Mouse (Mus musculus): ENCODE data around the gene Il9r. TPM values are rescaled to one million over a fixed set of nuclear protein-coding genes. Genes with fewer than 3 reads are reported as not detected.

Il9r gene
- 0.21 TPM in 1 of 2 replicates, not detected in the other for polyA plus RNA-seq (2016; fragmentation: Nextera tagmentation; extraction: Ambion mirVana)

DNA sequence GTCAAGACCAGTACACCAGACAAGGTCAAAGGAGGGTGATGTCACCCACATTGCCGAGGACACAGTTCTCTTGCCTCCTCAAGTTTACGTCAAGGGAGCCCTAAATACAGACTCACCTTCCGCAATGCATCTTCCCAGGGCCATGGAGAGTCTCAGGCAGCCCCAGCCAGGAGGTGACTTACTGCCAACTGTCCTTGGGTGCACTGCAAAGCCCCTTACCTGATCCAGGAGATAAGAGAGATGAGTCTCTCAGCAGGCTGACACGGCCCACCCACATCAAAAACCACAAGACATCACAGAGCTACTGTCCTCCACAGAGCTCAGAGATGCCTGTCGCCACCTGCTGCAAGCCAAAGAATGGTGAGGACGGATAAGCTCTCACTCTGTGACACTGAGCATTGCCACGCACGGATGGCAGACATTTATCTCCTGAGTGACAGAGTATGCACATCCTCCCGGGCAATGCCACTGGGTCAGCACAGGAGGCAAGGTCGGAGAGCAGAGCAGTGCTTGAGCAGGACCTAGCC, at the start of gene Il9r:
Il9r (minus strand) TSS at position 205 of the 527 bp plus-strand sequence.
- Histone ChIP-seq H3K4me2 (no peak within 1 kb of the TSS), H3K9ac (replicated peaks) (no peak within 1 kb of the TSS), H3K9me3 (no peaks in the 10 kb centered on the region), H3K27ac (no peak within 1 kb of the TSS), H3K4me1 (replicated peaks) (peaks cover 9% of the 10 kb centered on the region), H3K4me3 (replicated peaks) (no peak within 1 kb of the TSS), H3K36me3 (no peaks in the 10 kb centered on the region), H3K27me3 (peaks cover 8% of the 10 kb centered on the region)
- ATAC-seq (ENCODE audit: insufficient number of reproducible peaks, insufficient read depth, low FRiP score, low TSS enrichment, low read depth), result no peak
- WGBS, result 73% methylated on average over 10 of the region's 10 CpGs

DNA sequence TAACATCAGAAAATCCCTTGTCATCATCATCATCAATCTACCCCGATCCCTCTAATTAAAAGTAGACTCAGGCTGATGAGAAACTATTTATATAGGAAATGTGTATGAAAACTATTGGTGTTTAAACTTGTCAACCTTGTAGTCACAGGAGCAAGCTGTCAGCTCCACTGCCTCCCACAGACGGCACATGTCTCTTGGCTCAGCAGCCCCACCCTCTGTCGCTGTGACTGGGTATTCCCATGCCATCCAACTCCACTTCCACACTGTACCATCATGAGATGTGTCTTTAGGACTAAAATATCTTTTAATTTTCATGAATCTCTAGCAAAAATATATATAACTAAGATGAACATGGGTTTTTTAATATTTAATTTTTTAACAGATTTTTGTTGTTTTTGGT, 48.3 kb upstream of the Il9r start:
- no peak overlapping the region for H3K4me2 ChIP-seq
- ATAC-seq (ENCODE audit: insufficient number of reproducible peaks, insufficient read depth, low FRiP score, low TSS enrichment, low read depth), result no peak
- H3K4me3 ChIP-seq (replicated peaks), result no peak overlapping the region
- peaks cover 84% of the 10 kb centered on the region for H3K36me3 ChIP-seq
- H3K9ac ChIP-seq (replicated peaks), result no peak overlapping the region
- no peaks in the 10 kb centered on the region for H3K9me3 ChIP-seq
- H3K27me3 ChIP-seq, result no peaks in the 10 kb centered on the region
- H3K27ac ChIP-seq, result no peak overlapping the region
- 88% methylated on average over 3 of the region's 3 CpGs for WGBS
- no peaks in the 10 kb centered on the region for H3K4me1 ChIP-seq (replicated peaks)

DNA sequence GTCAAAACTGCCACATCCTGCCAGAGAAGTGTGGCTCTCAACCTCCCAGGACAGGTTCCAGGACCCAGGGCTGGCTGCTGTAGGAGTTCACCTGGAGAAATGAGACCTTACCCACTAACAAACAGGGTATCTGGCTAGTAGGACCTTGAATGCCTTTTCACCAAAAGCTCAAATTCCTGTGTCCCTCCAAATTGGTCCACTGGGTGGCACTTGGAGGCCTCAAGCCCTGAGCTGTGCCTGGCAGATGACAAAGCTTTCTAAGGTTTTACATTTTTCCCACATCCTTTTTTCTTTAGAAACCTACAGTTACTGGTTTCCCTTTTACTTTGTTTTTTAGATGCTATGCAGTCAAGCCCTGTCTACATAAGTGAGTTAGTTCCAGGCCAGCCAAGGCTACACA, 47.0 kb upstream of the Il9r start:
- ATAC-seq (ENCODE audit: insufficient number of reproducible peaks, insufficient read depth, low FRiP score, low TSS enrichment, low read depth), result no peak
- Histone ChIP-seq H3K4me1 (replicated peaks) (no peaks in the 10 kb centered on the region), H3K4me2 (no peak overlapping the region), H3K27ac (no peak overlapping the region), H3K27me3 (no peaks in the 10 kb centered on the region), H3K9ac (replicated peaks) (no peak overlapping the region), H3K4me3 (replicated peaks) (no peak overlapping the region), H3K9me3 (no peaks in the 10 kb centered on the region), H3K36me3 (peaks cover 74% of the 10 kb centered on the region)

GRCm38 (mm10) chr11:32245614-32246013, 45.5 kb upstream of the Il9r start:
- ATAC-seq (ENCODE audit: insufficient number of reproducible peaks, insufficient read depth, low FRiP score, low TSS enrichment, low read depth), result no peak
- Histone ChIP-seq H3K36me3 (peaks cover 72% of the 10 kb centered on the region), H3K4me3 (replicated peaks) (no peak overlapping the region), H3K4me2 (no peak overlapping the region), H3K9me3 (no peaks in the 10 kb centered on the region), H3K27me3 (no peaks in the 10 kb centered on the region), H3K9ac (replicated peaks) (no peak overlapping the region), H3K27ac (no peak overlapping the region), H3K4me1 (replicated peaks) (no peaks in the 10 kb centered on the region)
- WGBS, result 87% methylated on average over 6 of the region's 6 CpGs

GRCm38 (mm10) chr11:32244617-32245016, 44.5 kb upstream of the Il9r start:
- ATAC-seq (ENCODE audit: insufficient number of reproducible peaks, insufficient read depth, low FRiP score, low TSS enrichment, low read depth), result no peak
- Histone ChIP-seq H3K4me1 (replicated peaks) (no peaks in the 10 kb centered on the region), H3K27ac (no peak overlapping the region), H3K4me2 (no peak overlapping the region), H3K9ac (replicated peaks) (no peak overlapping the region), H3K4me3 (replicated peaks) (no peak overlapping the region), H3K9me3 (no peaks in the 10 kb centered on the region), H3K27me3 (no peaks in the 10 kb centered on the region), H3K36me3 (peaks cover 72% of the 10 kb centered on the region)
- 91% methylated on average over 1 of the region's 1 CpGs for WGBS

GRCm38 (mm10) chr11:32244064-32244463, 44.0 kb upstream of the Il9r start:
- Histone ChIP-seq H3K9me3 (no peaks in the 10 kb centered on the region), H3K4me3 (replicated peaks) (no peak overlapping the region), H3K27me3 (no peaks in the 10 kb centered on the region), H3K36me3 (peaks cover 71% of the 10 kb centered on the region), H3K27ac (no peak overlapping the region), H3K4me1 (replicated peaks) (no peaks in the 10 kb centered on the region), H3K9ac (replicated peaks) (no peak overlapping the region), H3K4me2 (no peak overlapping the region)
- ATAC-seq (ENCODE audit: insufficient number of reproducible peaks, insufficient read depth, low FRiP score, low TSS enrichment, low read depth), result no peak
- 93% methylated on average over 3 of the region's 3 CpGs for WGBS

DNA sequence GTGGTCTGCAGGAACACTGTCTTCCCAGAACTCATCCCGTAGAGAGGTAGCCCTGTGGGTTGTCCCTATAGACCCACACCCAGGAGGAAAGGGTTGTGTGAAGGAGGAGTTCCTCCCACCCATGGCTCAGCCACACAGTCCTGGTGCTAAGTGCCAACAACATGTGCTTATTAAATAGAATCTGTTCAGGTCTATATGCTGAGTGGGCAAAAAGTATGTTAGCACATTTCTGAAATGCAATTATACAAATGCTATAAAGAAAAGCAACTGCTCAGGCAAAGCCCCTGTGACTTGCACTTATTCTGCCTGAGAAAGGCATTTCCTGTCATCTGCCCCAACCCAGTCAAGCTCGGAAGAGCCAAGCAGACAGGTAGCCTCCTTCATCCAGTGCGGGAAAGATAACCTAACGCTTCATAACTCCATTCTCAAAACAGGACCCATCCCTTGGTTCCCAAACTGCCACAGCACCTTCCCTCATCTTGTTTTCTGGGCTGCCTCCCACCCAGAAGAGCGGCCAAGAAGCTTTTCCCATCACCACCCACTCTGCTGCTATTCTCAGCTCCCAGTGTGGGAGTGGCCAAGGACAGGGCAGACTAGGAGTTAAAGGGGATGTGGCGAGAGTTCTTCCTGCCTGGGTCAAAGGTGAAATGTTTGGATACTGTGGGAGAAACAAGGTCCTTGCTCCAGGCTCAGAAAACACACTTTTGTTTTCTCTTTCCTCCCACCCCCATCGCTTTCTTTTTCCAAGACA, 43.3 kb upstream of the Il9r start:
- Histone ChIP-seq H3K9ac (replicated peaks) (no peak overlapping the region), H3K36me3 (peaks cover 71% of the 10 kb centered on the region), H3K4me1 (replicated peaks) (no peaks in the 10 kb centered on the region), H3K27ac (no peak overlapping the region), H3K27me3 (no peaks in the 10 kb centered on the region), H3K9me3 (no peaks in the 10 kb centered on the region), H3K4me2 (no peak overlapping the region), H3K4me3 (replicated peaks) (no peak overlapping the region)
- ATAC-seq (ENCODE audit: insufficient number of reproducible peaks, insufficient read depth, low FRiP score, low TSS enrichment, low read depth), result no peak
- WGBS, result 74% methylated on average over 7 of the region's 7 CpGs

DNA sequence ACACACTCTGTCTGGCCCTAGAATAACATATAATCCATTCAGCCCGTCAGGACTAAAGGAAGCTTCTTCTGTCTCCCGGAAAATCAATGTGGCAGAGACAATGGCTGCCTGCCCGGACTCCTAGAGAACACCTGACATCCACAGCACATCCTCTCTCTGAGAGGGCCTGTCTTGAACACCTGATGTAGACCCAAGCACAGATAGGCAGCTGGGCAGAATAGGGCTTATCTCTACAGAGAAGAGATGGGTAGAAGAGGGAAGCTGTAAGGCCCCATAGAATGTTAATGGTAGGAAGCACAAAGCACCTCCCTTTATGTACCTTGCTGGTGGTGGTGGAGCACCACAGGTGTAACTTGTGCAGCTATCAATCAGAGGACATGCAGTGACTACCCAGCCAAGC, 42.1 kb upstream of the Il9r start:
- Histone ChIP-seq H3K4me2 (no peak overlapping the region), H3K9ac (replicated peaks) (no peak overlapping the region), H3K27ac (no peak overlapping the region), H3K4me1 (replicated peaks) (no peaks in the 10 kb centered on the region), H3K4me3 (replicated peaks) (no peak overlapping the region), H3K27me3 (no peaks in the 10 kb centered on the region), H3K9me3 (no peaks in the 10 kb centered on the region), H3K36me3 (peaks cover 69% of the 10 kb centered on the region)
- 89% methylated on average over 3 of the region's 3 CpGs for WGBS
- no peak for ATAC-seq (ENCODE audit: insufficient number of reproducible peaks, insufficient read depth, low FRiP score, low TSS enrichment, low read depth)

- no peak overlapping the region for H3K4me3 ChIP-seq (replicated peaks)
- ATAC-seq (ENCODE audit: insufficient number of reproducible peaks, insufficient read depth, low FRiP score, low TSS enrichment, low read depth), result no peak
- H3K36me3 ChIP-seq, result peaks cover 66% of the 10 kb centered on the region
These were observed 41.3 kb upstream of the Il9r start for GRCm38 (mm10) chr11:32241391-32241790.

DNA sequence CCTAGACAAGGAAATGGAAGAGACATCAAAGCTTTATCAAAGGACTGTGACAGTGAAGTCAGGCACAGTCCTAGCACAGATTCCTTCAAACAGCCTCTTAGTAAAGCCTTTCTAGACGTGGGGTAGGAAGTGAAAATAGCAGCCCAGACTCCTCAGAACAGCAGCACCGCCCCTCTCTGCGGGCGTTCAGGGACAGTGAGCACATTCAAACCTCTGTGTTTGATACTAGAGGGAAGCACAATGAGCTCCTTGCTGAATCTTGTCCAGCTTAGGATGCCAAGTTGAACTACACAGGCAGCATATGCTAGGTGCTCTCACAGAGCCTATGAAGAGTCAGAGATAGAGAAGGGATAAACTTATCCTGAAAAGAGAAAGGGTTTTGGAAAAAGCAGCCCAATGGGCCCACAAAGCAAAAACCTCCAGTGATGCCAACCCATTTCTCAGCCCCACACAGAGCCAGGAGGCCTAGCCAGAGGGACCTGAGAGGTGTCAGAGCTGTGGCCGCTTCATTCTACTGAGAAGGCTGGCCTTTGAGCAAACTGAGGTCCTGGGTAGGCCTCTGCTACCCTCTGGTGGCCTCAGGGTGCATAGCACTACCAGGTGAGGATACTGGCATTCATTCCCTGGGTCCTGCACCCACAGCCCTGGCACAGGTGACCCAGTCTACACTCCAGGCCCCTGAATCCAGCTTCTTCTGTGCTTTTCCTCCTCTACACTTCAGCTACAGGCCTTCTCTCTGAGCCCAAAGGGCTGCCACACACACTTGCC, 38.2 kb upstream of the Il9r start:
- no peak overlapping the region for H3K4me3 ChIP-seq (replicated peaks)
- H3K27ac ChIP-seq, result no peak overlapping the region
- H3K9me3 ChIP-seq, result no peaks in the 10 kb centered on the region
- WGBS, result 65% methylated on average over 5 of the region's 5 CpGs
- H3K9ac ChIP-seq (replicated peaks), result no peak overlapping the region
- H3K4me1 ChIP-seq (replicated peaks), result no peaks in the 10 kb centered on the region
- H3K36me3 ChIP-seq, result peaks cover 71% of the 10 kb centered on the region
- no peak overlapping the region for H3K4me2 ChIP-seq
- H3K27me3 ChIP-seq, result no peaks in the 10 kb centered on the region
- ATAC-seq (ENCODE audit: insufficient number of reproducible peaks, insufficient read depth, low FRiP score, low TSS enrichment, low read depth), result no peak

More at GRCm38 (mm10) chr11:32241391-32241790, 41.3 kb upstream of the Il9r start:
- H3K27ac ChIP-seq, result no peak overlapping the region
- H3K4me2 ChIP-seq, result no peak overlapping the region
- no peaks in the 10 kb centered on the region for H3K4me1 ChIP-seq (replicated peaks)
- H3K9me3 ChIP-seq, result no peaks in the 10 kb centered on the region
- H3K27me3 ChIP-seq, result no peaks in the 10 kb centered on the region
- H3K9ac ChIP-seq (replicated peaks), result no peak overlapping the region

GRCm38 (mm10) chr11:32237411-32237795, 37.3 kb upstream of the Il9r start:
- Histone ChIP-seq H3K4me2 (no peak overlapping the region), H3K27me3 (no peaks in the 10 kb centered on the region), H3K27ac (no peak overlapping the region; the same call in 1 of the 2 replicates), H3K4me3 (replicated peaks) (no peak overlapping the region), H3K9ac (replicated peaks) (no peak overlapping the region), H3K36me3 (peaks cover 80% of the 10 kb centered on the region), H3K4me1 (replicated peaks) (no peaks in the 10 kb centered on the region), H3K9me3 (no peaks in the 10 kb centered on the region)
- no peak for ATAC-seq (ENCODE audit: insufficient number of reproducible peaks, insufficient read depth, low FRiP score, low TSS enrichment, low read depth)
- WGBS, result 96% methylated on average over 3 of the region's 3 CpGs
